Mouse (Mus musculus) CH12.LX (cell line): ENCODE measurements around the gene Sparc. TPM values are rescaled to one million over a fixed set of nuclear protein-coding genes. Genes with fewer than 3 reads are reported as not detected.

ENCODE experiments used
- DNase-seq: peaks from one replicate; pipeline ENCODE4 v3.0.0-alpha.2; 2013; ENCODE audit errors: extremely low read depth
- H3K27ac ChIP-seq: 2 replicates; pipeline ENCODE4 v1.5.1; 2012; ENCODE audit warnings: low read depth, mild to moderate bottlenecking, control low read depth, moderate library complexity; ENCODE audit not compliant: insufficient read depth
- H3K27me3 ChIP-seq: replicated peaks from 2 replicates; pipeline ENCODE3; 2012; ENCODE audit warnings: inconsistent platforms
- H3K36me3 ChIP-seq, 2 experiments: replicated peaks in 1 of 2; 2 replicates each; pipeline versions ENCODE3 to v1.6.1; 2012; ENCODE audit warnings: inconsistent platforms in 1 of 2, low read length in 1 of 2, mild to moderate bottlenecking in 1 of 2, mixed read lengths in 1 of 2, moderate library complexity in 1 of 2; ENCODE audit not compliant: control insufficient read depth in 1 of 2, insufficient read depth in 1 of 2
- H3K4me1 ChIP-seq, 2 experiments: 2 replicates each; pipeline ENCODE4 v1.6.1; 2012; ENCODE audit warnings: inconsistent platforms in 1 of 2, moderate library complexity in 1 of 2; ENCODE audit not compliant: insufficient read depth in 2 of 2, control insufficient read depth in 1 of 2
- H3K4me2 ChIP-seq: 2 replicates; pipeline ENCODE4 v1.6.1; 2012; ENCODE audit warnings: low read depth, mild to moderate bottlenecking, control low read depth; ENCODE audit not compliant: poor library complexity, insufficient read depth, severe bottlenecking
- H3K4me3 ChIP-seq, 3 experiments: fragments of 150-350 bp in 1 of 3; sonication (generic) in 1 of 3; replicated peaks in 1 of 3; 2 replicates each; pipeline versions ENCODE3 to v1.5.1; 2011 to 2012; ENCODE audit warnings: low read depth in 2 of 3, low read length in 2 of 3, mild to moderate bottlenecking in 2 of 3, moderate library complexity in 2 of 3, control low read depth in 1 of 3, improper control_type of control experiment in 1 of 3, inconsistent platforms in 1 of 3, mixed read lengths in 1 of 3; ENCODE audit not compliant: poor library complexity in 1 of 3
- H3K79me2 ChIP-seq: replicated peaks from 2 replicates; pipeline ENCODE4 v1.6.1; 2012; ENCODE audit warnings: mild to moderate bottlenecking, moderate library complexity; ENCODE audit not compliant: control insufficient read depth, poor library complexity, insufficient read depth, severe bottlenecking; ENCODE audit errors: extremely low read depth
- H3K9ac ChIP-seq: 2 replicates; pipeline ENCODE4 v1.6.1; 2012; ENCODE audit warnings: low read depth, mild to moderate bottlenecking, control low read depth, moderate library complexity; ENCODE audit not compliant: insufficient read depth
- H3K9me3 ChIP-seq: replicated peaks from 2 replicates; pipeline ENCODE3; 2012; ENCODE audit warnings: low read length, inconsistent platforms, mixed read lengths
- CTCF ChIP-seq, 2 experiments: IDR thresholded peaks in 1 of 2; conservative IDR thresholded peaks in 1 of 2; 2 replicates each; pipeline ENCODE4 v1.5.1; 2011 to 2012; ENCODE audit warnings: low read depth in 2 of 2, low read length in 2 of 2, improper control_type of control experiment in 1 of 2, inconsistent platforms in 1 of 2, mild to moderate bottlenecking in 1 of 2, moderate library complexity in 1 of 2
- E2F4 ChIP-seq: IDR thresholded peaks from 2 replicates; pipeline ENCODE4 v1.6.1; 2011; ENCODE audit warnings: low read depth, low read length, improper control_type of control experiment; ENCODE audit not compliant: insufficient replicate concordance
- ELF1 ChIP-seq: IDR thresholded peaks from 2 replicates; pipeline ENCODE4 v1.6.1; 2014; ENCODE audit warnings: low read depth, mild to moderate bottlenecking, inconsistent platforms, low read length, improper control_type of control experiment
- EP300 ChIP-seq: IDR thresholded peaks from 2 replicates; pipeline ENCODE4 v1.6.1; 2011; ENCODE audit warnings: low read length, improper control_type of control experiment
- HCFC1 ChIP-seq: IDR thresholded peaks from 2 replicates; pipeline ENCODE4 v1.6.1; 2012; ENCODE audit warnings: low read depth, mild to moderate bottlenecking, inconsistent platforms, low read length, improper control_type of control experiment
- IRF4 ChIP-seq: IDR thresholded peaks from 2 replicates; pipeline ENCODE4 v1.6.1; 2014; ENCODE audit warnings: low read depth, mild to moderate bottlenecking, inconsistent platforms, low read length, improper control_type of control experiment
- KAT2A ChIP-seq: IDR thresholded peaks from 2 replicates; pipeline ENCODE4 v1.6.1; 2012; ENCODE audit warnings: low read length, improper control_type of control experiment, inconsistent platforms; ENCODE audit not compliant: insufficient replicate concordance
- MAFK ChIP-seq: IDR thresholded peaks from 2 replicates; pipeline ENCODE4 v1.6.1; 2011; ENCODE audit warnings: low read length, improper control_type of control experiment; ENCODE audit not compliant: insufficient replicate concordance
- MAZ ChIP-seq: IDR thresholded peaks from 2 replicates; pipeline ENCODE4 v1.6.1; 2012; ENCODE audit warnings: low read depth, mild to moderate bottlenecking, inconsistent platforms, low read length, improper control_type of control experiment, moderate library complexity
- MEF2A ChIP-seq: IDR thresholded peaks from 2 replicates; pipeline ENCODE4 v1.6.1; 2014; ENCODE audit warnings: low read depth, mild to moderate bottlenecking, inconsistent platforms, low read length, improper control_type of control experiment, borderline replicate concordance
- MXI1 ChIP-seq: IDR thresholded peaks from 2 replicates; pipeline ENCODE4 v1.6.1; 2011; ENCODE audit warnings: mild to moderate bottlenecking, low read depth, low read length, improper control_type of control experiment
- NRF1 ChIP-seq: IDR thresholded peaks from 2 replicates; pipeline ENCODE4 v1.6.1; 2014; ENCODE audit warnings: low read depth, mild to moderate bottlenecking, inconsistent platforms, low read length, improper control_type of control experiment, moderate library complexity
- POLR2AphosphoS2 ChIP-seq: IDR thresholded peaks from 2 replicates; pipeline ENCODE4 v1.6.1; 2011; ENCODE audit warnings: low read depth, low read length, improper control_type of control experiment
- RAD21 ChIP-seq: IDR thresholded peaks from 2 replicates; pipeline ENCODE4 v1.6.1; 2011; ENCODE audit warnings: low read depth, mild to moderate bottlenecking, low read length, improper control_type of control experiment, moderate library complexity
- RCOR1 ChIP-seq: conservative IDR thresholded peaks from 2 replicates; pipeline ENCODE4 v1.6.1; 2012; ENCODE audit warnings: low read depth, mild to moderate bottlenecking, inconsistent platforms, low read length, improper control_type of control experiment
- SIN3A ChIP-seq: IDR thresholded peaks from 2 replicates; pipeline ENCODE4 v1.6.1; 2012; ENCODE audit warnings: low read length, improper control_type of control experiment, inconsistent platforms
- SMC3 ChIP-seq: IDR thresholded peaks from 2 replicates; pipeline ENCODE4 v1.6.1; 2011; ENCODE audit warnings: low read depth, low read length, improper control_type of control experiment
- TCF12 ChIP-seq: IDR thresholded peaks from 2 replicates; pipeline ENCODE4 v1.6.1; 2014; ENCODE audit warnings: low read depth, mild to moderate bottlenecking, inconsistent platforms, low read length, improper control_type of control experiment
- UBTF ChIP-seq: IDR thresholded peaks from 2 replicates; pipeline ENCODE4 v1.6.1; 2012; ENCODE audit warnings: low read depth, mild to moderate bottlenecking, inconsistent platforms, low read length, improper control_type of control experiment, moderate library complexity
- USF1 ChIP-seq: IDR thresholded peaks from 2 replicates; pipeline ENCODE4 v1.6.1; 2014; ENCODE audit warnings: low read depth, mild to moderate bottlenecking, inconsistent platforms, low read length, improper control_type of control experiment
- USF2 ChIP-seq: conservative IDR thresholded peaks from 2 replicates; pipeline ENCODE4 v1.6.1; 2011; ENCODE audit warnings: low read depth, low read length, improper control_type of control experiment
- ZC3H11A ChIP-seq: IDR thresholded peaks from 2 replicates; pipeline ENCODE4 v1.6.1; 2012; ENCODE audit warnings: low read depth, mild to moderate bottlenecking, inconsistent platforms, low read length, improper control_type of control experiment
- ZKSCAN1 ChIP-seq: IDR thresholded peaks from 2 replicates; pipeline ENCODE4 v1.6.1; 2012; ENCODE audit warnings: low read depth, inconsistent platforms, low read length, improper control_type of control experiment, borderline replicate concordance
- ZMIZ1 ChIP-seq: IDR thresholded peaks from 2 replicates; pipeline ENCODE4 v1.6.1; 2012; ENCODE audit warnings: low read depth, mild to moderate bottlenecking, inconsistent platforms, low read length, improper control_type of control experiment
- ZNF384 ChIP-seq: IDR thresholded peaks from 2 replicates; pipeline ENCODE4 v1.6.1; 2012; ENCODE audit warnings: low read depth, low read length, improper control_type of control experiment, inconsistent platforms
- dilution Hi-C: fragments of 300-500 bp; cut with MboI; formaldehyde crosslinking; loops from 2 replicates; pipeline ENCODE4 v1.14.3; 2020; ENCODE audit warnings: low sequenced_read_pairs; ENCODE audit not compliant: extremely low pct_unique_long_range_greater_than_20kb, extremely low pct_ligation_motif_present
- in situ Hi-C: fragments of 300-500 bp; cut with MboI; formaldehyde crosslinking; loops from 3 replicates; pipeline ENCODE4 v1.14.3; 2019; ENCODE audit warnings: low sequenced_read_pairs, low pct_ligation_motif_present, low pct_unique_long_range_greater_than_20kb, mixed read lengths
- polyA plus RNA-seq: library from polyadenylated mRNA; unstranded; fragments of >175 nt; gene quantifications from 2 replicates; pipeline ENCODE4 v1.2.1, GENCODE M21; 2012; ENCODE audit warnings: low read depth; ENCODE audit not compliant: insufficient read length
- total RNA-seq, 2 experiments: library from RNA; depleted of rRNA; stranded (reverse); fragments of 300-350 nt in 1 of 2; fragments of >200 nt in 1 of 2; gene quantifications; 2 replicates each; pipeline ENCODE4 v1.2.3; 2012 to 2014

Gene Sparc
- total and polyA plus RNA-seq, 3 experiments, result 0.13 to 0.57 TPM; not detected in 1

- peaks cover 9% of the 10 kb centered on the region for H3K9me3 ChIP-seq
- TF ChIP-seq RCOR1, result no peak
- TF ChIP-seq UBTF, result no peak
- TF ChIP-seq ELF1, result no peak
- no peak for TF ChIP-seq ZKSCAN1
- no peak for TF ChIP-seq ZC3H11A
- no peak for TF ChIP-seq RAD21
- TF ChIP-seq MAZ, result no peak
- no peak for TF ChIP-seq KAT2A
- TF ChIP-seq SIN3A, result no peak
- TF ChIP-seq ZMIZ1, result no peak
- no peak for TF ChIP-seq TCF12
- TF ChIP-seq SMC3, result no peak
- TF ChIP-seq NRF1, result no peak
- no peak for TF ChIP-seq MEF2A
- TF ChIP-seq ZNF384, result no peak
- no peak for TF ChIP-seq POLR2AphosphoS2
- TF ChIP-seq MXI1, result no peak
- TF ChIP-seq USF1, result no peak
- TF ChIP-seq CTCF (conservative IDR thresholded peaks at IDR 0.05 in 1 of 2, IDR thresholded peaks at IDR 0.05 in 1 of 2; ENCODE audit: low read depth in 2 of 2, low read length in 2 of 2), result no peak
- no peak for TF ChIP-seq IRF4
- TF ChIP-seq, all 38 proteins: peak for 0
- no peak overlapping the region for H3K4me3 ChIP-seq
- no peaks in the 10 kb centered on the region for H3K79me2 ChIP-seq
- no peak for DNase-seq
- H3K9ac ChIP-seq, result no peak overlapping the region
- dilution Hi-C loops (no loop called here), in situ Hi-C loops (no loop called here)
- no peaks in the 10 kb centered on the region for H3K36me3 ChIP-seq
- no peaks in the 10 kb centered on the region for H3K4me1 ChIP-seq
- H3K27ac ChIP-seq, result no peak overlapping the region
- H3K27me3 ChIP-seq, result peaks cover 68% of the 10 kb centered on the region
- H3K4me2 ChIP-seq, result no peak overlapping the region
Measured at GRCm38 (mm10) chr11:55410502-55410901, 12.5 kb downstream of the Sparc start.

GRCm38 (mm10) chr11:55410005-55410404 is 13.0 kb downstream of the Sparc start:
- no peak overlapping the region for H3K27ac ChIP-seq
- no peaks in the 10 kb centered on the region for H3K79me2 ChIP-seq
- no peak overlapping the region for H3K9ac ChIP-seq
- dilution Hi-C loops, result no loop called here
- no peak overlapping the region for H3K4me2 ChIP-seq
- no peak for DNase-seq
- H3K4me1 ChIP-seq, result no peaks in the 10 kb centered on the region
- H3K9me3 ChIP-seq, result peaks cover 9% of the 10 kb centered on the region
- H3K27me3 ChIP-seq, result peaks cover 70% of the 10 kb centered on the region
- TF ChIP-seq E2F4 (no peak), IRF4 (no peak), RAD21 (no peak), ZC3H11A (no peak), MAFK (no peak), HCFC1 (no peak), USF2 (no peak), USF1 (no peak), ZKSCAN1 (no peak), EP300 (no peak)
- TF ChIP-seq, all 38 proteins: peak for 0
- H3K36me3 ChIP-seq, result no peaks in the 10 kb centered on the region
- H3K4me3 ChIP-seq, result no peak overlapping the region
- in situ Hi-C loops, result no loop called here
